Mouse (Mus musculus): ENCODE measurements around the gene Txnrd2. TPM values are rescaled to one million over a fixed set of nuclear protein-coding genes. Genes with fewer than 3 reads are reported as not detected.

The Txnrd2 gene
- polyA plus RNA-seq, 1 experiment from 2014 or later, result 83.7 TPM

- H3K4me1 ChIP-seq (replicated peaks; ENCODE audit: control insufficient read depth, insufficient read depth, low read length), result peaks cover 56% of the 10 kb centered on the region
- DNase-seq (ENCODE audit: low spot score) (no peak), ATAC-seq (replicated peaks; ENCODE audit: low FRiP score) (no peak)
- 94% methylated on average over 3 of the region's 3 CpGs for WGBS
- H3K9ac ChIP-seq (ENCODE audit: low read depth, low read length), result no peak overlapping the region
- no peak overlapping the region for H3K27ac ChIP-seq (ENCODE audit: low read depth, low read length)
- H3K36me3 ChIP-seq (ENCODE audit: control insufficient read depth, insufficient read depth, low read length), result no peaks in the 10 kb centered on the region
- no peak overlapping the region for H3K4me2 ChIP-seq
- H3K27me3 ChIP-seq (replicated peaks; ENCODE audit: control insufficient read depth, insufficient read depth, low read length), result no peaks in the 10 kb centered on the region
- no peaks in the 10 kb centered on the region for H3K9me3 ChIP-seq (ENCODE audit: control insufficient read depth, low read length)
- no peak overlapping the region for H3K4me3 ChIP-seq (ENCODE audit: low read depth, low read length)
Measured at GRCm38 (mm10) chr16:18391127-18391526, 35.1 kb upstream of the Txnrd2 start.

- no peak overlapping the region for H3K4me3 ChIP-seq (ENCODE audit: low read depth, low read length)
- H3K4me1 ChIP-seq (replicated peaks; ENCODE audit: control insufficient read depth, insufficient read depth, low read length), result peaks cover 56% of the 10 kb centered on the region
- H3K36me3 ChIP-seq (ENCODE audit: control insufficient read depth, insufficient read depth, low read length), result no peaks in the 10 kb centered on the region
- ATAC-seq (replicated peaks; ENCODE audit: low FRiP score), result no peak
- WGBS, result 77% methylated on average over 3 of the region's 3 CpGs
- no peaks in the 10 kb centered on the region for H3K27me3 ChIP-seq (replicated peaks; ENCODE audit: control insufficient read depth, insufficient read depth, low read length)
- H3K27ac ChIP-seq (ENCODE audit: low read depth, low read length), result no peak overlapping the region
- no peaks in the 10 kb centered on the region for H3K9me3 ChIP-seq (ENCODE audit: control insufficient read depth, low read length)
- H3K4me2 ChIP-seq, result no peak overlapping the region
- no peak for DNase-seq (ENCODE audit: low spot score)
- no peak overlapping the region for H3K9ac ChIP-seq (ENCODE audit: low read depth, low read length)
Measured at GRCm38 (mm10) chr16:18391728-18392127, 34.5 kb upstream of the Txnrd2 start.

GRCm38 (mm10) chr16:18392469-18393426 is 33.4 kb upstream of the Txnrd2 start:
- H3K4me1 ChIP-seq (replicated peaks; ENCODE audit: control insufficient read depth, insufficient read depth, low read length), result peaks cover 46% of the 10 kb centered on the region
- H3K9me3 ChIP-seq (ENCODE audit: control insufficient read depth, low read length), result no peaks in the 10 kb centered on the region
- peaks cover 4% of the 10 kb centered on the region for H3K36me3 ChIP-seq (ENCODE audit: control insufficient read depth, insufficient read depth, low read length)
- peak overlapping the region; percentile 80 for H3K9ac ChIP-seq (ENCODE audit: low read depth, low read length)
- peak overlapping the region; percentile 74 for H3K4me3 ChIP-seq (ENCODE audit: low read depth, low read length)
- H3K27me3 ChIP-seq (replicated peaks; ENCODE audit: control insufficient read depth, insufficient read depth, low read length), result no peaks in the 10 kb centered on the region
- DNase-seq (ENCODE audit: low spot score) (peak; percentile 88), ATAC-seq (replicated peaks; ENCODE audit: low FRiP score) (peak; percentile 86)
- peak overlapping the region; percentile 99 for H3K4me2 ChIP-seq
- H3K27ac ChIP-seq (ENCODE audit: low read depth, low read length), result peak overlapping the region; percentile 35; the same call in 1 of the 2 replicates
- WGBS, result 1% methylated on average over 62 of the region's 63 CpGs

- Histone ChIP-seq H3K4me2 (peak overlapping the region; percentile 99), H3K9ac (ENCODE audit: low read depth, low read length) (peak overlapping the region; percentile 80), H3K4me3 (ENCODE audit: low read depth, low read length) (peak overlapping the region; percentile 74), H3K27me3 (replicated peaks; ENCODE audit: control insufficient read depth, insufficient read depth, low read length) (no peaks in the 10 kb centered on the region), H3K27ac (ENCODE audit: low read depth, low read length) (0 out of 2 replicates have a peak overlapping the region, but pooled peaks have one; percentile 35), H3K4me1 (replicated peaks; ENCODE audit: control insufficient read depth, insufficient read depth, low read length) (peaks cover 37% of the 10 kb centered on the region), H3K9me3 (ENCODE audit: control insufficient read depth, low read length) (no peaks in the 10 kb centered on the region), H3K36me3 (ENCODE audit: control insufficient read depth, insufficient read depth, low read length) (peaks cover 10% of the 10 kb centered on the region)
- no peak for DNase-seq (ENCODE audit: low spot score)
- WGBS, result 49% methylated on average over 5 of the region's 5 CpGs
- ATAC-seq (replicated peaks; ENCODE audit: low FRiP score), result no peak
Measured at GRCm38 (mm10) chr16:18393595-18393994, 32.6 kb upstream of the Txnrd2 start.

GRCm38 (mm10) chr16:18394056-18394455 is 32.1 kb upstream of the Txnrd2 start:
- no peak overlapping the region for H3K4me3 ChIP-seq (ENCODE audit: low read depth, low read length)
- H3K4me2 ChIP-seq, result no peak overlapping the region; the same call in 1 of the 2 replicates
- WGBS, result 72% methylated on average over 3 of the region's 3 CpGs
- H3K27ac ChIP-seq (ENCODE audit: low read depth, low read length), result no peak overlapping the region
- ATAC-seq (replicated peaks; ENCODE audit: low FRiP score), result no peak
- H3K9ac ChIP-seq (ENCODE audit: low read depth, low read length), result no peak overlapping the region; the same call in 1 of the 2 replicates
- no peak for DNase-seq (ENCODE audit: low spot score)
- no peaks in the 10 kb centered on the region for H3K27me3 ChIP-seq (replicated peaks; ENCODE audit: control insufficient read depth, insufficient read depth, low read length)
- H3K36me3 ChIP-seq (ENCODE audit: control insufficient read depth, insufficient read depth, low read length), result peaks cover 10% of the 10 kb centered on the region
- H3K9me3 ChIP-seq (ENCODE audit: control insufficient read depth, low read length), result no peaks in the 10 kb centered on the region
- peaks cover 33% of the 10 kb centered on the region for H3K4me1 ChIP-seq (replicated peaks; ENCODE audit: control insufficient read depth, insufficient read depth, low read length)

- H3K27me3 ChIP-seq (replicated peaks; ENCODE audit: control insufficient read depth, insufficient read depth, low read length), result no peaks in the 10 kb centered on the region
- H3K4me2 ChIP-seq, result no peak overlapping the region
- ATAC-seq (replicated peaks; ENCODE audit: low FRiP score) (no peak), DNase-seq (ENCODE audit: low spot score) (no peak)
- H3K27ac ChIP-seq (ENCODE audit: low read depth, low read length), result no peak overlapping the region
- H3K9me3 ChIP-seq (ENCODE audit: control insufficient read depth, low read length), result no peaks in the 10 kb centered on the region
- H3K36me3 ChIP-seq (ENCODE audit: control insufficient read depth, insufficient read depth, low read length), result peaks cover 10% of the 10 kb centered on the region
- H3K4me1 ChIP-seq (replicated peaks; ENCODE audit: control insufficient read depth, insufficient read depth, low read length), result peaks cover 29% of the 10 kb centered on the region
- no peak overlapping the region for H3K4me3 ChIP-seq (ENCODE audit: low read depth, low read length)
- H3K9ac ChIP-seq (ENCODE audit: low read depth, low read length), result no peak overlapping the region
- WGBS, result 41% methylated on average over 11 of the region's 11 CpGs
Measured at GRCm38 (mm10) chr16:18394777-18395619, 31.2 kb upstream of the Txnrd2 start.

GRCm38 (mm10) chr16:18395620-18396036 is 30.6 kb upstream of the Txnrd2 start:
- Histone ChIP-seq H3K27me3 (replicated peaks; ENCODE audit: control insufficient read depth, insufficient read depth, low read length) (no peaks in the 10 kb centered on the region), H3K9ac (ENCODE audit: low read depth, low read length) (no peak overlapping the region), H3K4me1 (replicated peaks; ENCODE audit: control insufficient read depth, insufficient read depth, low read length) (peaks cover 31% of the 10 kb centered on the region), H3K9me3 (ENCODE audit: control insufficient read depth, low read length) (no peaks in the 10 kb centered on the region), H3K4me3 (ENCODE audit: low read depth, low read length) (no peak overlapping the region), H3K4me2 (no peak overlapping the region), H3K36me3 (ENCODE audit: control insufficient read depth, insufficient read depth, low read length) (peaks cover 10% of the 10 kb centered on the region), H3K27ac (ENCODE audit: low read depth, low read length) (no peak overlapping the region)
- 63% methylated on average over 6 of the region's 7 CpGs for WGBS
- DNase-seq (ENCODE audit: low spot score), result no peak
- no peak for ATAC-seq (replicated peaks; ENCODE audit: low FRiP score)

- H3K9ac ChIP-seq (ENCODE audit: low read depth, low read length), result no peak overlapping the region
- DNase-seq (ENCODE audit: low spot score) (no peak), ATAC-seq (replicated peaks; ENCODE audit: low FRiP score) (no peak)
- WGBS, result 90% methylated on average over 2 of the region's 2 CpGs
- H3K27me3 ChIP-seq (replicated peaks; ENCODE audit: control insufficient read depth, insufficient read depth, low read length), result no peaks in the 10 kb centered on the region
- H3K4me2 ChIP-seq, result no peak overlapping the region
- H3K27ac ChIP-seq (ENCODE audit: low read depth, low read length), result no peak overlapping the region
- H3K4me1 ChIP-seq (replicated peaks; ENCODE audit: control insufficient read depth, insufficient read depth, low read length), result peaks cover 32% of the 10 kb centered on the region
- no peaks in the 10 kb centered on the region for H3K9me3 ChIP-seq (ENCODE audit: control insufficient read depth, low read length)
- H3K36me3 ChIP-seq (ENCODE audit: control insufficient read depth, insufficient read depth, low read length), result peaks cover 10% of the 10 kb centered on the region
- no peak overlapping the region for H3K4me3 ChIP-seq (ENCODE audit: low read depth, low read length)
Measured at GRCm38 (mm10) chr16:18396201-18396600, 30.0 kb upstream of the Txnrd2 start.
